Mouse (Mus musculus): ENCODE results near the gene Igf1. TPM values are rescaled to one million over a fixed set of nuclear protein-coding genes. Genes with fewer than 3 reads are reported as not detected.

Igf1 gene
- 10 to 100 TPM; 39.7 to 63.6 TPM for total RNA-seq (2021)
- long read RNA-seq, experiment 1, full-length matches to known transcripts: 11 of 17 reads
- long read RNA-seq, experiment 1, partial matches to known transcripts: 1 of 17 reads
- long read RNA-seq, experiment 1, other reads (novel, unspliced or antisense): 5 of 17 reads
- long read RNA-seq, experiment 2, full-length matches to known transcripts: 12 of 16 reads
- long read RNA-seq, experiment 2, partial matches to known transcripts: 1 of 16 reads
- long read RNA-seq, experiment 2, other reads (novel, unspliced or antisense): 3 of 16 reads

DNA sequence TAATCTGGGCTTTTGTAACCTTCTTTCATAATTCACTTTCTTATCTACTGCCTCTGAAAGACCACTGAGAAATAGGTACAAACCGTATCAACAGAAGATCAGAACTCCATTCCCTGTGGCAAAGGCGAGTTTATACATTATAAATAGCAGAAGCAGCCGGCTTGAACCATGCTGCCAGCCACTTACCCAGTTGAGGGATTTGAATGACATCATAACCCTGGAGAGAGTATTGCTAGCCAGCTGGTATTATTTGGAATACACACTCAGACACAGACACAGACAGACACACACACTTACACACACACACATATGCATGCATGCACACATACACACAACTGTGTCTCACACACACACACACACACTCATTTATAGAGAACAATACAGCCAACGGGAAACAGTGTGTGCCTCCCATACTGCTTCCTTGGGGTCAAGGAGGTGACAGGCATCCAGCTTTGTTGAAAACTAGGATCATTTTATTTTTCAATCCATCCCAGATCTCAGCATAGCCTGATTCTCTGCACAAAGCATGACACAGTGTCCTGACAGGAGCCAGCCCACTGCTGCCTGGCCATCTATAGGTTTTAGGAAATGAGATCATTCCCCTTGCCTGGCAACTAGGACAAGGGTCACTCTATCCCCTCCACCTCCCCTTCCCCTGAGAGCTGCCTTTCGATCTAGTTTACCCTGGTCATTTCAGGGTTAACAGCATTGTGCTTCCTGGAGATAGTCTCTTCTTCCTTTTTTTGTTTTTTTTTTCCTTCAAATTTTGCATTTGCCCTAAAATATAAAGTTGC is at the start of gene Igf1:
Igf1 (plus strand) TSS at position 253 of the 794 bp plus-strand sequence.
- intact Hi-C loops (cut with DNase I; ENCODE audit: low total_unique reads): no loop called here

DNA sequence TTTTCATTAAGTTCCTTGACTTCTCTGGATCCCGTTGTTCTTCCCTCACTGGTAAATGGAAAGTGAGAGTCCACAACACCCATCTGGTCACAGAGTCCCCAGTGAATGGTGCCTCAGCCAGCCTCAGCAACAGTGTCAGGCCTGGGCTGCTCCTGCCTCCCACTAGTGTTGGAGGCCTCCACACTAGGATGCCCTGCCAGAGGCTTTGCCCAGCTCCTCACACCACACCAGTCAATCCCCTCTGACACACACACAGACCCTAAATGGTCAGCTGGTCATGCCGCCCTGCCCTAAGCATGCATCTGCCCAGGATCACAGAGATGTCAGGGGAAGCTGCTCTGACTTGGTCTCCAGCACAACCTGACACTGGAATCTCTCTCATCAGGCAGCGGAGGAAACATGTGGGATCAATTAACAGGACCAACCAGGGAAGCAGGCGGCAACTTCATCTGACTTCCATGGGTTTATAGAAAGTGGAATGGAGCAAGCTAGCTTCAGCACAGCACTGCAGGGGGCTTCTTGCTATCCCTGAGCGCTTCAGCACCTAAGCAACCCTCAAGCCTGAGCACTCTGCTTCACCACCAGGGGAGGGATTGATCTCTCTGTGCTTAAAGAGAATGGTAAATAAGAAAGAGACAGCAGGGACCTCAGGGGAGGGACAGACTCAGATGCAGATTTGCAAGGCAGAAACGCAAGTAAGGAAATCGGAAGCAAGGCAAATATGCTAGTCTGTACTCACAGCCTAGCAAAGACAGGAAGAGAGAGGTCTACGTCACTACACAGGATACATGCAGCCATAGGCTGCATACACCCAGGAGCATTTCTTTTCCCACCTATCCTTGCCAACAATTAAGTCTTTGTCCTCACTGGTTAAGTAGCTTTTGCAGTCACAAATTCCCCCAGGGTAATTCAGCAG is 45.6 kb upstream of the Igf1 start:
- intact Hi-C loops (cut with DNase I; ENCODE audit: low total_unique reads): no loop called here
- DNase-seq: no peak

More for the DNA sequence above, at the start of gene Igf1:
- no peak for DNase-seq

DNA sequence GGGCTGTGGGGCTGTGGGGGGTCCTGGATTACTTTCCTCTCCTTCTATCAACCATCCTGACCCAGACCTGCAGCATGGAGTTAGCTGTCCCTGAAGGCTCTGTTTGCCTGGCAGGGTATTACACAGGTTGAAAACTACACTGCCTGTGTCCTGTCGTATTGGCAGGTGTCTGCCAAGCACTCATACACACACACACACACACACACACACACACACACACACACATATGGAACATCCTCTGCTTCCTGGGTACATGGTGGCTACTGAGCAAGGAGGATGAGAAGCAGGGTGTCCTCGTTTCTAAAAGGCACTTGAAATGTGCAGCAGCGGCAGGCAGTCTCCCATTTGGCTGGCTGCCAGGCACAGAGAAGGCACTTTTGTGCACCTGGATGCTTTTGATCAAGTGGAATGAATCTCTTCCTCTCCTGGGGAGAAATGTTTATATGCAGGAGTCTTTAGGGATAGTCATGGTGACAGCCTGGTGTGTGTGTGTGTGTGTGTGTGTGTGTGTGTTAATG is 44.9 kb upstream of the Igf1 start:
- intact Hi-C loops (cut with DNase I; ENCODE audit: low total_unique reads): no loop called here
- DNase-seq: no peak

DNA sequence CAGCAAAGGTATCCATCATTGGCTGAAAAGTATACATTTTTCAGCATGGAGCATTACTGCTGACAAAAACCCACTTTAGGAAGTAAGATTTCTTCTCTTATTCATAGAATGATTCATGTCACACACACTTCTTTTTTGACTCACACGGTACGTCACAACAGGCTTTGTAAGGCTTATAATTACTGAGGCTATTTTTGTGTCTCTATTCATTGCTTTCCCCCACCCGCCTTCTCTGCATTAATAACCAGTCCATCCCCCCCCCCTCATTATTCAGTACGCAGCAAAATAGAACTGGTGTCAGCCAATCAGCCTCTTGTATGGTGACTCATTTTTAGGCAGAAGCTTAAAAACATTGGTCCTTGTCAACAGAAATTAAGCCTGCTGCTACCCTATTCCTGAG is 41.2 kb upstream of the Igf1 start:
- intact Hi-C loops (cut with DNase I; ENCODE audit: low total_unique reads): no loop called here
- no peak for DNase-seq

DNA sequence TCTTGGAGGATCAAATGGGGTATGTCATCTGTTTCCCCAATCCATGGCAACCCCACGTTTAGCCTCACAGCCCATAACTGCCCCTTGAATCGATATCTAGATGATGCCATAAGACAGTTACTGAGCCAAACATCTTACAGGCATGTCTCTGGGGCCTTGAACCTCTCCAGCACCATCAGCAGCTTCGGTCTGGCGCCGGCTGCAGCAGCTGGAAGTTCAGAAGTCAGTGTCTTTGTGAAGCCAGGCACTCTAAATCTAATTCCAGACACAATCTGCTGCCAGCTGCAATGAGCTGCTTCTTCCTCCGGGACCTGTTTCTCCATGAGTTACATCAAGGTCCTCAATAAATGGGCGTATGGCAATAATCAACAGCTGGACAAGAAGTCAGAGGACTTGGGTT is 40.3 kb upstream of the Igf1 start:
- intact Hi-C loops (cut with DNase I; ENCODE audit: low total_unique reads): no loop called here
- peak; percentile 65 for DNase-seq

DNA sequence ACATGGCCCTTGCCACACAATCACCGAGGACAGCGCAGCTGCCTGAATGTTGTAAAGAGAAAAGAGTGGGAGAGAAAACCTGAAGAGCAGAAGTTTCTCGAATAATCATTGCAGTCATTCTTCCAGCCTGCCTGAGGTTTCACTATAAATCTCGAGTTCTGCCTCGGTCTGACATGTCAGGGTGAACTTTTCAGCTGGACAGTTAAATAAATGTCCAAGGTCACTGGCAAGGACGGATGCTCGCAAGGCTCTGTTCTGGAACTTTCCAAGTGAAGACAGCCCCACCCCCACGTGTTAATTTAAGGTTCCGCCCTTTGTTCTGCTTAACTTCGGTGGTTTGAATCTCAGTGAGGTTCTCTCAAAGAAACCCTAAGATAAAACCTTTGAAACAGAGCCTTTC is 36.2 kb upstream of the Igf1 start:
- intact Hi-C loops (cut with DNase I; ENCODE audit: low total_unique reads): no loop called here
- no peak for DNase-seq

DNA sequence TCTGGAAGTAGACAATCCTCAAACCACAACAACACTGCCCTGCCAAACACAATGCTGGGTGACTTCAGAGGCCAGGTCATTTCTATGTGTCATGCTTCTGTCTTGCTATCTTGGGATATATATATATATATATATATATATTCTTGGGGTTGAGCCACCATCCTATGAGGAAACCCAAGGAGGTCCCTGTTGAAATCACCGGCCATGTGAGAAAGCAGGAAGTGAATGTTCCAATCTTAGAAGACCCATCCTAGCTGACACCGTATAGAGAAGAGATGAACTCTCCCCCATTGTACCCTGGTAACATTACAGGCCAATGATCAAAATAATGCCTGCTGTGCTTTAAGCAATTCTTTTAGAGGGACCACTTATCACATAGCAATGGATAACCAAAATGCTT is 28.1 kb upstream of the Igf1 start:
- DNase-seq: no peak
- intact Hi-C loops (cut with DNase I; ENCODE audit: low total_unique reads): no loop called here

DNA sequence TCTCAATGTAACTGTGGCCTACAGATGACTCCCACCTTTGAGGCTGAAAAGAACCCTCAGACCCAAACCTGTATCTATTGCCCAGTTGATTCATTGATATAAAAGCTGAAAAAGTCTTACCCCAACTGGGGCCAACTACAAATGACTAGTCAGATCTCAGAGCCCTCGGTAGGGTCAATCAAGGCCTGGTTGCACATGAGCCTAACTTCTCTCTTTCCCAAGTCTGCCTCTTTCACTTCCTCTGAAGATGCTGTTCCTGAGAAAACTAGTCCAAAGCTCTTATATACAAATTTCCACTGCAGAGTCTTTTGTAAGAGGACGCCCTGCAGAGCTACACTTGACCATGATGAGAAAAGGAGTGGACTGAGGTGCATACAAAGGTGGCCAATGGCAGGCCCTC is 27.4 kb upstream of the Igf1 start:
- intact Hi-C loops (cut with DNase I; ENCODE audit: low total_unique reads): no loop called here
- no peak for DNase-seq

DNA sequence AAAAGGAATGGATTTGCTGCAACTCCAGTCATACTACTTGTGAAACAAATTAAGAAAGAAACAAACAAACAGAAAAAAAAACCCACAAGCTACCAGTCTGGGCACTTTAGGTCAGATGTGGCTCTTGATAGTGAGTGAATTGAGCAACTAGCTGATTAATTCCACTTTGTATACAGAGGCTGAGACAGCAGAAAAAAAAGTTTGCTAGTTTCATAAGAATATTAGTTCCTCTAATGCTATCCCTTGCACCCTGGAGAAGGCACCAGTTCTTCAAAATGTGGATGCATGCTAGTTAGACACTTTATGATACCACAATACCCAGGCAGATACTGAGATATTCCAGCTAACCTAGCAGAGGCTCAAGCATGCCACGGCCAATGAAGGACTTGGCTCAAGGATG is 26.0 kb upstream of the Igf1 start:
- no peak for DNase-seq
- intact Hi-C loops (cut with DNase I; ENCODE audit: low total_unique reads): no loop called here

DNA sequence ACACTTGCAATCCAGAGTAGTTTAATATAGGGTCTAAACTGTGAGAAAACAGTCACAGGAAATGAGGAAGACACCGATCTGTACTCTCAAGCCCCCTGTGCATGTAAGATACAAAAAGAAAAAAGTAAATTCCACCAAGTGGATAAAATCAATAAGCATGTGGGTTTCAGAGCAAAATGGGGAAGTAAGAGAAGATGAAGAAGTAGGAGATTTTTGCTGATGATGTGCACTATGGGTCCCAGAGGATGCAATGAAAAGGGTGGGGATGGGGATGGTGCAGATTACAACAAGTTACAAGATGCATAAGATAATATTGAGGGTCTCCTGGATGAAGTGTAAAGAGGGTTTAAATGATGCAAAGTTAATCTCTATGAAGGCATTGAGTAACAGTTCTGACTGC is 18.6 kb upstream of the Igf1 start:
- DNase-seq: no peak
- intact Hi-C loops (cut with DNase I; ENCODE audit: low total_unique reads): no loop called here

DNA sequence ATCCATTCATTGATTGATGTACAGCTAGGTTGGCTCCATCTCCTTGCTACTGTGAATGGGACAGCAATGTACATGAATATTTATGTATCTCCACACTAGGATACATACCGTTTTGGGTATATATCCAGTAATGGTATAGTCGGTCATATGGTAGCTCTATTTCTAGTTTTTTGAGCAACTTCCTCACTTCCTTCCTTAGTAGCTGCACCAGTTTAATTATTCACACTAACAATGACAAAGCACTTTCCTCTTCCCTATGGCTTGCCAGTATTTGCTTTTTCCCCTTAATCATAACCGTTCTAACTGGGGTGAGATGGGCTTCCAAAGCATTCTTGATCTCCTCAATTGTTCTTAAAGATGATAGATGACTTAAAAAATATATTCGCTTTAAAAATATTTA is 15.6 kb upstream of the Igf1 start:
- intact Hi-C loops (cut with DNase I; ENCODE audit: low total_unique reads): no loop called here
- DNase-seq: no peak

DNA sequence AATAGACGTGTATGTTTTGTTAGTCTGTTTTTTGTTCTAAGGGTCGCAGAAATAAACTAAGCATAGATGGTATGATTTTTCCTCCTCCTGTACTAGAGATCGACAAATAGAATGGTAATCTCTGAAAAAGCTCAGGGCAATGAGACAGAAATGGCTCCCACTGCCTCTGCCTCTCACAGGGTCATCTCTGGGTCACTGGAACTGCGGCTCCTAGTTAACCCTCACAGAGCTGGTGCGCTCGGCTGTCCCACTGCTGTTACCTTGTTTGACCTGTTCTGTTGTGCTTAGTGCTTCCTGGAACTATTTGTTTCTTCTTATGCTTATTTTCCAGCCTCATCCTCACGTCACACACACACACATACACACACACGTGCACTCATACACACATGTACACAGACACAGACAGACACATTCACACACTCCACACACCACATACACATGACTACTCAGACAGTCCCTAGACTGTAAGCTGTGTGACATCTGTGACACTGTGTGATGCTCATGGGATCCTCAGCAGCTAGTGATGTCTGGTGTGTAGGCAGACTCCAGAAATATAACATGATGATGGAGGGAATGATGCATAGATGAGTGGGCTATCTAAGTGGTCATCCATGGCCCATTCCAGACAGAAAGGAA is 13.0 kb upstream of the Igf1 start:
- intact Hi-C loops (cut with DNase I; ENCODE audit: low total_unique reads): no loop called here

DNA sequence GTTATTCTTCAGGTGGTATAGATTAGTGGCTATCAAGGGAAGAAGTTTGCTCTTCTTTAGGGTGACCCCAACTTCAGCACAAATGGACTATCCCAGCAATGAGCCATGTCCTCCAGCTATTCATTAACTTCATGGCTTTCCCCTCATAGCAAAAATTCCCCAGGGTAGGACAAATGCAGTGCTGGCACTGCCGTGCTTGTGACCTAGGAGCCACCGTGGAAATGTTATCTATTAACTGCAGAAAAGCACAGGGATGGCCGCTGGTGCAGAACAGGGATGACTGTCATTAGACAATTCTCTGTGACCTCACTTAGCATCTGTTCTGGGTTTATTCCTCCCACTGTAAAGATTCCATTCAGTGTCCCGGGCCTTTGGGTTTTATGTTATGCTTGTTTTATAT is 10.2 kb upstream of the Igf1 start:
- no peak for DNase-seq
- intact Hi-C loops (cut with DNase I; ENCODE audit: low total_unique reads): no loop called here

More for the DNA sequence above, 13.0 kb upstream of the Igf1 start:
- DNase-seq: no peak

DNA sequence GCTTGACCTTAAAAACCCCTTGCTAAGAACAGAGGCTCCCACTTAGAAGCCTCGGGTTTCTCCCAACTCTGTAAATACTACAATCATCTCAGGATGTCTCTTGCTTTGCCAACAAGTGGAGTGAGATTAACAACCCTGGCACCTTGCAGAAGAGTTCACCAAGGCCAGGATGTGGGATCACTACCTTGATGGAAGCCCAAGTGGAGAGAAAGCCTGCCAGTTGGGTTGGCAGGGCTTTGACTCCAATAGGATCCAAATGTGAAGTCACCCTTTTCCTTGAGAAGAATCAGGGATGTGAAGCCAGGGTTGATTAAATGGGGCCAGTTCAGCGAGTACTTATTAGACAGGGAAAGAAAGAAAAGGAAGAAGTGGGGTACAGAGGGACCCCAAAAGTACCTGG is 9.6 kb upstream of the Igf1 start:
- intact Hi-C loops (cut with DNase I; ENCODE audit: low total_unique reads): no loop called here

DNA sequence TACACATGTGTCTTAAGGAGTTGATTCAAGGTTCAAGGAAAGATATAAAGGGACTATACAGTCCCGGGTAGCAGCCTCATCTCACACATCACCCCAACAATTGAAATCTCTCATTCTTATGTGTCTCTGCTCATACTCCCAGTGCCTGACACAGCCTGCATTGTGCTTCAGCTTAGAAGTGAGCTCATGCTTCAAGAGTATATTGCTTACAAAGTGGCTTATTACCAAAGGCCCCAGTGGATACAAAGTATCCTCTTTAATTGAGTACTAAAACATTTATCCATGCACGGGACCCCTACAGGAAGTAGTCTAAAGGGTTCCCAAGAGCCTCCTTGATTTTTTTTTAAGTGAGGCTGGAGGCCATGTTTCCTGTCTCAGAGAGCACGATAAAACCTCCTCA is 6.6 kb upstream of the Igf1 start:
- intact Hi-C loops (cut with DNase I; ENCODE audit: low total_unique reads): loop anchor here (5.0 kb wide), 1 partner anchor 451 kb away; no protein-coding TSS in a partner anchor
- no peak for DNase-seq

More for the DNA sequence above, 9.6 kb upstream of the Igf1 start:
- DNase-seq: peak; percentile 29

DNA sequence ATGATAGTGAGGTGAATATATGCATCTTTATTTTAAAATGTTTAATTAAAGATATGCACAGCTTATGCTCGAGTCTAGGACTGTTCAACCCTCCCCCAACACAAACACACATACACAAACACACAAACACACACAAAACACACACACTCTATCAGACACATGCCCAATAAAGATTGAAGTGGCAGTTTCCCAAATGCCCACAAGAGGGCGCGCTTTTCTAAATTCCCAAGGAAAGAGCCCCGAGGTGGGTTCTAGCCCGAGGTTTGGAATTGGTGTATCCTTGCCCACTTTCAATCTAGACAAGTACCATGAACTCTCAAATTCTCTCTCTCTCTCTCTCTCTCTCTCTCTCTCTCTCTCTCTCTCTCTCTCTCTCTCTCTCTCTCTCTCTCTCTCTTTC is 3.7 kb upstream of the Igf1 start:
- peak; percentile 32 for DNase-seq
- intact Hi-C loops (cut with DNase I; ENCODE audit: low total_unique reads): loop anchor here (5.0 kb wide), 1 partner anchor 448 kb away; no protein-coding TSS in a partner anchor

DNA sequence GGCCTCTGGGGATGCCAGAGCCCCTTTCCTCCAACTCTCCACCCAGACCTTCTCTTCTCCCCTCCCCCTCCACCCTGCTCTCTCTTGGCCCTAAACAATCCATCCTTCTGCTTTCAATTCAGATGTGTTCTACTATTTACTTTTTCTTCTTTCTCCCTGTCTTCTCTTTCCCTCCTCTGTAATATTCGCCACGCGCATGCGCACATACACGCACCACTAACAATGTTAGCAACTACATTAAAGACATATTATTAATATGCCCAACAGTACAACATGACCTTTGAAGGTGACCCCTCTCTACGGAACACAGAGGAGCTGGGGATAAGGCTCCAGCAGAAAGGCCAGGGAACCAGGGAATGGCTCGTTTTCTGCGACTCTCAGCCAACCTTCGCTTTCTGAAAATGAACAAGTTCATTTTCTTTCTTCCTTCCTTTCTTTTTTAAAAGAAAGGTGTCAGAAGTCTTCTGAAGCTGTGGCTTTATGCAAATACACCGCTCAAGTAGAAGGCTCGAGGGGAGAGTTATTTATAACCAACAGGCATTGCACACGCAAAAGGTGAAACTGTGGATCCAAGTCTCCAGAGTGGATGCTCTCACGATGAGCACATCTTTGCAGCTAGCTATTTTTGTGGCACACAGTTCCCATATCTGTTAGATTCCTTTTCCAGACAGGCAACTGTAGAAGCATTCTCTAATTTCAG is 2.5 kb upstream of the Igf1 start:
- intact Hi-C loops (cut with DNase I; ENCODE audit: low total_unique reads): no loop called here
- no peak for DNase-seq

DNA sequence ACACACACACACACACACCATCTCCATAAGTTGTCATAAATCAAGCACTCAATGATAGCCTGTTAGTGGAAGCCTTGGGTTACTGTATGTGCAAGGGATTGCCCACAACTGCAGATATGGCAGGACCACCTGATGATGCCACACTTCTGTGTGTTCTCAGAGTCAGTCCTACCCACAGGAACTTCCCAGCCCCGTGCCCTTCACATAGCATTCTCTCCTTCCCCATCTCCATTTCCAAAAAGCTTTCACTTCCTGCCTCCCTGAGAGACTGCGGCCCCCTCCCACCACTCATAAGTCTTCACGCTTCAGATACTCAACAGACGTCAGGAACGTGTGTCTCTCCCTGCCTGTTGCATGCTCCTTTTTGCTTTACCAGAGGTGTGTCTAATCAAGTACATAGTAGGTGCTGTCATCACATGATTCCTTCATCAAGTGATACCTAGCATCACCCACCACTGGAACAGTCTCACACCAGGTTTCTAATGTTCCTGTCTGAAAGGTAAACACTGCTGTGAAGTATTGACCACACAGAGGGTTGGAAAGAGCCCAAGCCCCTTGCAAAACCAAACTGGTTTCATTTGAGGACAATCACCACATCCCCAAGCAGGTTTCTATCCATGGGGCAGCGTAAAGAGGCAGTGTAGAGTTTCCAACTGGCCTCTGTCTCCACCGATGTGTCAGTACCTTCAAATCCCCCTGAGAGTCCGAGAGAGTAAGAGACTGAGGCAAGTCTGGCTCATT is 680 bp upstream of the Igf1 start:
- no peak for DNase-seq
- intact Hi-C loops (cut with DNase I; ENCODE audit: low total_unique reads): no loop called here

Data from gastrocnemius, postnatal 14 days (tissue).